In genomic region chr19:44068232-44068631, GRCm38 (mm10) we compare ENCODE assay signal across 10 mouse cellular contexts. TPM values are rescaled to one million over a fixed set of nuclear protein-coding genes. Genes with fewer than 3 reads are reported as not detected.
A peak's percentile ranks its signal among the peaks of the same experiment; 100 is the strongest.
DNase-seq lines count a peak whose midpoint lies in the region; ATAC-seq lines count a peak whose summit lies in the region.
"Had no signal": no experiment of that assay in that cellular context is flagged by ENCODE, and none has a peak within 500 bp of the region (broad histone marks: within the 10 kb centered on the region; RNA-seq: fewer than 3 reads in every experiment).

No protein-coding gene starts in this region.

- 84% methylated on average over 4 of the region's 4 CpGs for WGBS in forebrain, embryonic 14.5 days
- whole genome bisulfite sequencing in limb, embryonic 15.5 days: 70% methylated on average over 4 of the region's 4 CpGs
- WGBS in stomach, embryonic 15.5 days: 69% methylated on average over 4 of the region's 4 CpGs

- H3K27ac ChIP-seq in forebrain, embryonic 14.5 days (ENCODE audit: low read depth, low read length): no peak overlapping the region
- no peak overlapping the region for H3K27ac ChIP-seq in limb, embryonic 15.5 days
- no peak overlapping the region for H3K27ac ChIP-seq in stomach, embryonic 15.5 days

- no peaks in the 10 kb centered on the region for H3K9me3 ChIP-seq in megakaryocyte, embryonic 14.5 days
- no peaks in the 10 kb centered on the region for H3K9me3 ChIP-seq in forebrain, embryonic 14.5 days (replicated peaks; ENCODE audit: control insufficient read depth, low read length)
- H3K9me3 ChIP-seq in limb, embryonic 15.5 days: no peaks in the 10 kb centered on the region
- no peaks in the 10 kb centered on the region for H3K9me3 ChIP-seq in stomach, embryonic 15.5 days

- H3K36me3 ChIP-seq in megakaryocyte, embryonic 14.5 days (replicated peaks; ENCODE audit: low read length): peaks cover 54% of the 10 kb centered on the region
- H3K36me3 ChIP-seq in forebrain, embryonic 14.5 days (ENCODE audit: control insufficient read depth, insufficient read depth, low read length): peaks cover 13% of the 10 kb centered on the region
- H3K36me3 ChIP-seq in limb, embryonic 15.5 days: peaks cover 21% of the 10 kb centered on the region
- peaks cover 6% of the 10 kb centered on the region; the same call in 1 of the 2 replicates for H3K36me3 ChIP-seq in stomach, embryonic 15.5 days

- H3K27me3 ChIP-seq in megakaryocyte, embryonic 14.5 days (replicated peaks): no peaks in the 10 kb centered on the region
- H3K27me3 ChIP-seq in forebrain, embryonic 14.5 days (replicated peaks; ENCODE audit: control insufficient read depth, insufficient read depth, low read length): no peaks in the 10 kb centered on the region
- H3K27me3 ChIP-seq in limb, embryonic 15.5 days: no peaks in the 10 kb centered on the region
- H3K27me3 ChIP-seq in stomach, embryonic 15.5 days (replicated peaks): no peaks in the 10 kb centered on the region

- ATAC-seq in megakaryocyte, adult 5-6 weeks (ENCODE audit: poor library complexity, severe bottlenecking): no peak
- ATAC-seq in forebrain, embryonic 14.5 days: no peak
- no peak for ATAC-seq in limb, embryonic 15.5 days (ENCODE audit: insufficient number of reproducible peaks, low FRiP score, low TSS enrichment, low read depth)
- no peak for ATAC-seq in stomach, embryonic 15.5 days (ENCODE audit: insufficient read depth, low FRiP score, low read depth)

- no peak overlapping the region for H3K9ac ChIP-seq in forebrain, embryonic 14.5 days (ENCODE audit: low read length)
- peak overlapping the region; percentile 71; the same call in 1 of the 2 replicates for H3K9ac ChIP-seq in limb, embryonic 15.5 days
- no peak overlapping the region for H3K9ac ChIP-seq in stomach, embryonic 15.5 days

- H3K4me2 ChIP-seq in forebrain, embryonic 14.5 days (ENCODE audit: low read length): peak overlapping the region; percentile 96
- peak overlapping the region; percentile 79 for H3K4me2 ChIP-seq in limb, embryonic 15.5 days
- peak overlapping the region; percentile 87 for H3K4me2 ChIP-seq in stomach, embryonic 15.5 days

- peaks cover 39% of the 10 kb centered on the region for H3K4me1 ChIP-seq in megakaryocyte, embryonic 14.5 days
- 0 out of 2 replicates have a peak, but pooled peaks cover 3% of the 10 kb centered on the region for H3K4me1 ChIP-seq in forebrain, embryonic 14.5 days (ENCODE audit: control insufficient read depth, insufficient read depth, low read length)
- peaks cover 28% of the 10 kb centered on the region for H3K4me1 ChIP-seq in limb, embryonic 15.5 days
- H3K4me1 ChIP-seq in stomach, embryonic 15.5 days: peaks cover 8% of the 10 kb centered on the region

- no peak for DNase-seq in forebrain, embryonic 14.5 days (ENCODE audit: low spot score)
- DNase-seq in thymus, adult 18-20 months: no peak
- no peak for DNase-seq in cerebellum, adult 9-11 months
- DNase-seq in layer of hippocampus, postnatal 10 days (ENCODE audit: low spot score in 2 of 2): no peak
- DNase-seq: lung, postnatal 14 days had no signal

- H3K4me3 ChIP-seq in megakaryocyte, embryonic 14.5 days (replicated peaks): peak overlapping the region; percentile 98
- 0 out of 2 replicates have a peak overlapping the region, but pooled peaks have one; percentile 73 for H3K4me3 ChIP-seq in forebrain, embryonic 14.5 days (ENCODE audit: low read depth, low read length)
- peak overlapping the region; percentile 84 for H3K4me3 ChIP-seq in limb, embryonic 15.5 days
- peak overlapping the region; percentile 82; the same call in 1 of the 2 replicates for H3K4me3 ChIP-seq in stomach, embryonic 15.5 days (replicated peaks)

RNA-seq across cellular contexts. Expression of gene Erlin1, which starts 1.4 kb away (rescaled TPM):
- 2.2 TPM in 1 of 2 replicates, not detected in the other for polyA plus RNA-seq in megakaryocyte, embryonic 14.5 days (2012; ENCODE audit: insufficient read depth, low replicate concordance)
- total RNA-seq in megakaryocyte, adult 5-6 weeks (2015): 84.7 and 84.8 TPM in 2 replicates
- total RNA-seq in megakaryocyte, adult 5-6 weeks (2017): 59.4 and 67.0 TPM in 2 replicates
- polyA plus RNA-seq in forebrain, embryonic 14.5 days (2014; fragmentation: Nextera tagmentation; extraction: Ambion mirVana): 16.5 and 16.9 TPM in 2 replicates
- 42.5 and 46.1 TPM in 2 replicates for polyA plus RNA-seq in limb, embryonic 15.5 days (2015; fragmentation: Nextera tagmentation; extraction: Ambion mirVana)
- 40.8 and 46.0 TPM in 2 replicates for polyA plus RNA-seq in stomach, embryonic 15.5 days (2015; fragmentation: Nextera tagmentation; extraction: Ambion mirVana)
- total RNA-seq in layer of hippocampus, postnatal 10 days (2021): 10 to 100 TPM; 19.2 to 20.0 TPM

RNA-seq across cellular contexts. Expression of gene Chuk, which starts 39.0 kb away (rescaled TPM):
- polyA plus RNA-seq in megakaryocyte, embryonic 14.5 days (2012; ENCODE audit: insufficient read depth, low replicate concordance): 4.1 and 4.9 TPM in 2 replicates
- total RNA-seq in megakaryocyte, adult 5-6 weeks (2015): 48.1 and 59.7 TPM in 2 replicates
- total RNA-seq in megakaryocyte, adult 5-6 weeks (2017): 70.6 and 82.9 TPM in 2 replicates
- polyA plus RNA-seq in forebrain, embryonic 14.5 days (2014; fragmentation: Nextera tagmentation; extraction: Ambion mirVana): 44.8 and 51.2 TPM in 2 replicates
- 31.8 and 35.1 TPM in 2 replicates for polyA plus RNA-seq in limb, embryonic 15.5 days (2015; fragmentation: Nextera tagmentation; extraction: Ambion mirVana)
- 37.1 and 39.9 TPM in 2 replicates for polyA plus RNA-seq in stomach, embryonic 15.5 days (2015; fragmentation: Nextera tagmentation; extraction: Ambion mirVana)
- 10 to 100 TPM; 43.6 to 52.9 TPM for total RNA-seq in layer of hippocampus, postnatal 10 days (2021)

RNA-seq across cellular contexts. Expression of gene Cyp2c23, which starts 39.2 kb away (rescaled TPM):
- not detected in 2 replicates for polyA plus RNA-seq in megakaryocyte, embryonic 14.5 days (2012; ENCODE audit: insufficient read depth, low replicate concordance)
- total RNA-seq in megakaryocyte, adult 5-6 weeks (2015): not detected in 2 replicates
- not detected in 2 replicates for total RNA-seq in megakaryocyte, adult 5-6 weeks (2017)
- 0.11 TPM in 1 of 2 replicates, not detected in the other for polyA plus RNA-seq in forebrain, embryonic 14.5 days (2014; fragmentation: Nextera tagmentation; extraction: Ambion mirVana)
- polyA plus RNA-seq in limb, embryonic 15.5 days (2015; fragmentation: Nextera tagmentation; extraction: Ambion mirVana): 0.09 and 0.10 TPM in 2 replicates
- 2.2 and 3.4 TPM in 2 replicates for polyA plus RNA-seq in stomach, embryonic 15.5 days (2015; fragmentation: Nextera tagmentation; extraction: Ambion mirVana)
- not detected for total RNA-seq in layer of hippocampus, postnatal 10 days (2021)
- polyA plus RNA-seq: erythroblast, embryonic 14.5 days had no signal
